Mouse (Mus musculus): Measurements from ENCODE around the gene Fbxl8. TPM values are rescaled to one million over a fixed set of nuclear protein-coding genes. Genes with fewer than 3 reads are reported as not detected.
"Not testable (repeated sequence)": the region's sequence is repeated elsewhere in the genome, so short reads cannot be mapped to it uniquely, and the experiment has no call there.

The Fbxl8 gene
- polyA plus RNA-seq (2017; shearing (Covaris generic)): 10 to 100 TPM; 16.5 to 27.6 TPM

DNA sequence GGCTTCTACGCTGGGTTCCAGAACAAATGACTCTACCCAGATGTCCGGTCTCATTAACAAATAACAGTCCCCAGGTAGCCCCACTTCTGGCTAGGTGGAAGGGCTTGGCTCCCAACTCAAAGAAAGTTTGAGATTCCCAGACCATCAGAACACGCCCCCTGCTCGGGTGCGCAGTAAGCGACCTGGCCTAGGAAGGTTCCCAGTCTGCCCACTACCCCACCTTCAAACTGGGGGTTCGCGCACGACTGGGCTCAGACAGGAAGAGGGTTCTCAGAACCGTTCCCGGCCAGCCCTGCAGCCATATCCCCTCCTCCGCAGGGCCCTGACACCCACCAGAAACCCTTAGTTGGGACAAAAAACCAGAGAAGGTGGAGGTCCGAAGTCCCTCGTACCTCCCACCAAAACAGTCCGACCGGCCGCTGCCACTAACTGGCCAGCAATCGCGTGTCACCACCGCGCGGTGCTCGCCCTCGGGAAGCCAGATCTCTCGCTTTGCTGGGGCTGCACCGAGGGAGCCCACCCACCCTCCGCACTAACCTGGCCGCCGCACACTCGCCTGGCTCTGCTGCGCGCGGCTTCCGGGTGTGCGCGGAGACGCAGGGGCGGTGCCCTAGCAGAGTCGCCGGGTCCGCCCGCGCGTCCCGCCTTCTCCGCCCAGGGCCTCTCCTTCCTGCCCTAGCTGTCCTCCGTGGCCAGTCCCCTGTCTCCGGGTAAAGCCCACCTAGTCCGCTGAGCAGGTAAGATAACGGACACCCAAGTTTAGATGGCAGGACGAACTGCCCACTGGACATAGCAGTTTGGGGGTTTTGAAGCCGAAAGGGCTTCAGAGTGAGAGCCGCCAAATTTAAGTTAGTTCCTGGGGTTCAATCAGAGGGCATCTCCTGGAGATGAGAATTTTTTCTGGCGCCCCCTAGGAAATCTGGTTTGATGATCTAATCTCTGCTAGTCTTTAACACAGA, at the start of gene Fbxl8, which contains the start of gene Tradd:
Gene Fbxl8, plus strand, starts transcription at position 625 of the 959 bp plus-strand sequence.
Gene Tradd, minus strand, starts transcription at position 586 of the 959 bp plus-strand sequence.
- peak; percentile 72 for ATAC-seq

DNA sequence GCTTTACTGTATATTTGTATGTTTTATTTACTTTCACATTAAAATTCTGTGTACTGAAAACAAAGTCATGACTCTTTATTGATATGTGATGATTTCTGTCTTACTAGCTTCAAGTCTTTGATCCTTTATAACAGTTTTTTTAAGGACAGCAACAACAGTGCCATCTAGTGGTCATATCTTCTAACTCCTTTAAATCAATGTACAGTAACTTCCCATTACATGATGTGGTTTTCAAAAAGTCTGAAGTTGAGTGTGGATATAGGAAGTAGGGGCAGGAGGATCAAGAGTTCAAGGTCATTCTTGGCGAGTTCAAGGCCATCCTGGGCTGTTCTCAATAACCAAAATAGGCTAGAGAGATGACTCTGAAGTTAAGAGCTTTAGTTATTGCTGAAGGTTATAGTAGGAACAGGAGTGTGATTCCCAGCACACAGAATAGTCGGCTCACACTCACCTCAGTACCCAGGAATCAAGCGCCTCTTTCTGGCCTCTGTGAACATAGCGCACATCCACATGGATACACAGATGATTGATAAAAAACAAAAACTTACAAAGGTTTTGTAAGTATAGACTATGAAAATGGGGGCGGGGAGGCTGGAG, 46.4 kb upstream of the Fbxl8 start:
- ATAC-seq: peak; percentile 83

GRCm38 (mm10) chr8:105223850-105224249, 40.6 kb upstream of the Fbxl8 start:
- no peak for ATAC-seq

DNA sequence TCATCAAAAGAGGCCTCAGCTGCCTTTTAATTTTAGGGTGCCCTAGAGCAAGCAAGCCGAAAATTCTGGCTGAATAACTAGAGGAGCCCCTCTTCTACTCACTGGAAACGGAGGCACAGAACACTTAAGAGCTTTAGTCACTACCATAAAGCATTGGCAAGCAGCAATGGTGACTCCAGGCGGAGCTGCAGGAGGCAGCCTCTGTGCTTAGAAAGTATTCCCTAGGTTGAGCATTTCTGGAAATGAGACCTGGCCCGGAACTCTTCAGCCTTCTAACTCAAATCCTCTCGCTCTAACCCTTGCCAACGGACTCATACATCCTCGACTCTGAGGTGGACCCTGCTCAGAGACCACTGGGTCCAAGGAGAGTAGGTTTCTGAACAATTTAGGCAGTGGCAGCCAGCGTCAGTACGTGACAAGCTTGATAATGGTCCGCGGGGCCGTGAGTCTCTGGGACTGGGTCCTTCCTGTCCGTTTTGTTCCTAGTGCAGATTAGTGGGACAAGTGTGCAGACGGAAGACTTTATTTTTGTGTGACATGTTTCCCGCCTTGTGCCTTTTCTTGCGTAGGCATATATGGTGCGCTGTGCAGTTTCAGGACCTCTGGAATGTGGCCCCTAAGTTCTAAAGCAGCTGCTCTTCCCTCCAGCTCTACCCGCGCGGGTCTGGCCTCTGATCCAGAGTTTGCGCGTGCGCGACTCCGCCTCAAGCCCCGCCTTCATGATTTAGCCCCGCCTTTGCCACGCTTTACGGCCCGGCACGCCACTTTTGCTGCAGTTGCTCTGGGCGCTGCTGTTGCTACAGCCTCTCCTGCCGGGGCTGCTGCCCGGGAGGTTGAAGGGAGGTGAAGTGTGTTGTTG, 39.8 kb upstream of the Fbxl8 start, which contains the start of gene D230025D16Rik:
Gene D230025D16Rik, plus strand, starts transcription at position 733 of the 859 bp plus-strand sequence.
- ATAC-seq: peak; percentile 92

DNA sequence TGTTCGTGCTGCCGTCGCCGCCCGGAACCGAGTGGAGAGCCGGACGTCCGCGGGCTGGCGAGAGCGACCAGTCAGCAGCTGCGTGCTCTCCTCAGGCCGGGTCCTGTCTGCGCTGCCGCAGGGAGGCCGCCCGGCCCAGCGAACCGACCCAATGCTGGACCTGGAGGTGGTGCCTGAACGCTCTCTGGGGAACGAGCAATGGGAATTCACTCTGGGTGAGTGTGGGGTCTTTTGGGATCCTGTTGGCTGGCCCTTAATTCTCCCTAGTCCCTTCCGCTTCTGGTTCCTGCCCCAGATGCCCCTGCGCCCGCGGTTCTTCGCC, 39.2 kb upstream of the Fbxl8 start:
- peak; percentile 54 for ATAC-seq

DNA sequence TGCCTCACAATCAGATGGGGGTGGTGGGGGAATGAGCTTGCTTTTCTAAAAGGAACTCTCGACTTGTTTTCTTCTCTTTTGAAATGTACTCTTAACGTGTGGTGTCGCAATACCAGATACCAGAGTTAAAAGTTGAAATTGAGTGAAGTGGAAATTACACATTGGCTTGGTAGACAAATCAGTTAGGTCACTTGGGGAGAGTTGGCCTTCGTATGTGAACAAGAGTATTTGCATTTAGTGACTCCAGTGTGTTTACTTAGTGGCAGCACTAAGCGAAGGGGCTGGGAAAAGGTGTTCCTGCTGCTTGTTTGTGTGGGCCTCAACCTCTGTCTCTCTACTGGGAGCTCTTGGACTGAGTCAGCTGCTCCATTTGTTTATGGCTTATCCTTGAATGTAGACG, 38.5 kb upstream of the Fbxl8 start:
- no peak for ATAC-seq

GRCm38 (mm10) chr8:105231503-105232320, 32.7 kb upstream of the Fbxl8 start:
- ATAC-seq: no peak

- not testable (repeated sequence) for ATAC-seq
These were observed 32.1 kb upstream of the Fbxl8 start for GRCm38 (mm10) chr8:105232321-105232693.

- ATAC-seq: no peak
These were observed 31.1 kb upstream of the Fbxl8 start for GRCm38 (mm10) chr8:105233126-105233935.

DNA sequence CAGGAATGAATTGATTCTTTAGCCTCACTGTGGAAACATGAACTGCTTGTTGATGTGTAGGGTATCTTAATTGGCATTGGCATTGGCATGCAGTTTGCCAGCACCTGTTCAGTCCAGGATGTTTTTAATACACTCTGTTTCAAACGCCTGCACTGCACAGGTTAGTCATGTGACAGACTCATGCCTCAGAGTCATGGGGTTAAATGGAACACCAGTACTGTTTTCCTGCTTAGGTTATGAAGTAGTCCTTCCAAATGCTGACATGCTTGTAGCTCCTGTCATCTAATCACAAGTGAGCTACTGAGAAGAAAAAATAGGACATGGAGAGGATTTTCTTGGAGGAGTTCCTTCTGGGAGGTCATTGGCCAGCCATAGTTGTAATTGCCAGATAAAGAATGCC, 29.2 kb upstream of the Fbxl8 start:
- ATAC-seq: no peak

- no peak for ATAC-seq
These were observed 26.9 kb upstream of the Fbxl8 start for GRCm38 (mm10) chr8:105237442-105238142.

- no peak for ATAC-seq
These were observed 23.4 kb upstream of the Fbxl8 start for GRCm38 (mm10) chr8:105241016-105241415.

GRCm38 (mm10) chr8:105251954-105252353, 12.5 kb upstream of the Fbxl8 start:
- no peak for ATAC-seq

DNA sequence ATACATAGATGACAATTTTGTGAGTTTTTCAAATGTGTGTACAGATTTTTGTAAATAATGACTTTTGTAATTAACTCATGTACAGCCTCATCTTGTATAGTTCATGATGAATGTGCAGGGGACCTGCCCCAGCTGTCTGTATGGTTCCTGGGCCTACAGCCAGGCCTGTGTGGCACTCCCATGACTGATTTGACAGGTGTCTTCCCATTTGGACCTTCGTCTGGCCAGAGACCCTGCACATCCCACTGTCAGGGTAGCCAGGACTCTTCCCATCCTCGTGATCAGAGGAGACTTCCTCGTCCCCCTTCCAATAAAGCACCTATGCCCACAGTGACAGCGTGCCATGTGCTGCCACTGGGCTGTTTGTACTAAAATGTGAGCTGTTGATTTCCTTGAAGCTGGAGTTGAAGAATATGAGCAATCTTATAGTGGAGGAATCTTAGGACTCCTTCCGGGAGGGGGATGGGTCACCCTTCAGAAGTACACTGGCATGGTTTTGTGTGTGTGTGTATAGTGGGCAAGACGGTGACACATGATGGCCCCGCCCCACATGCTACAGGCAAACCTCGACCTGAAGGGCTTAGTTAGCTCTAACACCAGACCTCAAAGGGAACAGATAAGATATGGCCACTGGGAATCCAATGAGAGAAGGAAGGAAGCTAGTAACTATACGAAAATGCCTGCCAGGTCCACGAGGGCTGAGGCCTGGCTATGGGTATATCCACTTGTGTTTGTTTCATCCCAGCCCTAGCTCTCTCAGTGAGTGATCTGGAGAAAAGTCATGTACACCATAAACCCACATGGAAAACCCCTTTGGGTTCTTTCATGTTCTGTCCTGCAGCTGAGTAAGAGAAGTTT, 11.5 kb upstream of the Fbxl8 start:
- no peak for ATAC-seq

DNA sequence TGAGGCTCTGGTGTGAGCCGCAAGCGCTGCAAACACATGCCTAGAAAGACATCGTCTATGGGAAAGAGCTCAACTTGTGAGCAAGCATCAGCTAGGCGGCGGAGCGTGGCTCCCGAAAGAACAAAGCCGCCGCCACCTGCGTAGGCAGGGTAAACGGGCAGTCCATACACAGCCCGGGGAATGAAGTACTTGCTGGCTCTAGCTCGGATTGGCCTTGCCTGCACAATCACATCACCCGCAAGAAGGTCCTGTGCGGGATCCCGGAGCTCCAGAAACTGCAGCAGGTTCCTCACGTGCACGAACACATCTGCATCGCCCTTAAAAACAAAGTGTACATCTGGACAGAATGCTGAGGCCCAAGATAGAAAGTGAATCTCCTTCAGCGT, 10.7 kb upstream of the Fbxl8 start:
- ATAC-seq: no peak

DNA sequence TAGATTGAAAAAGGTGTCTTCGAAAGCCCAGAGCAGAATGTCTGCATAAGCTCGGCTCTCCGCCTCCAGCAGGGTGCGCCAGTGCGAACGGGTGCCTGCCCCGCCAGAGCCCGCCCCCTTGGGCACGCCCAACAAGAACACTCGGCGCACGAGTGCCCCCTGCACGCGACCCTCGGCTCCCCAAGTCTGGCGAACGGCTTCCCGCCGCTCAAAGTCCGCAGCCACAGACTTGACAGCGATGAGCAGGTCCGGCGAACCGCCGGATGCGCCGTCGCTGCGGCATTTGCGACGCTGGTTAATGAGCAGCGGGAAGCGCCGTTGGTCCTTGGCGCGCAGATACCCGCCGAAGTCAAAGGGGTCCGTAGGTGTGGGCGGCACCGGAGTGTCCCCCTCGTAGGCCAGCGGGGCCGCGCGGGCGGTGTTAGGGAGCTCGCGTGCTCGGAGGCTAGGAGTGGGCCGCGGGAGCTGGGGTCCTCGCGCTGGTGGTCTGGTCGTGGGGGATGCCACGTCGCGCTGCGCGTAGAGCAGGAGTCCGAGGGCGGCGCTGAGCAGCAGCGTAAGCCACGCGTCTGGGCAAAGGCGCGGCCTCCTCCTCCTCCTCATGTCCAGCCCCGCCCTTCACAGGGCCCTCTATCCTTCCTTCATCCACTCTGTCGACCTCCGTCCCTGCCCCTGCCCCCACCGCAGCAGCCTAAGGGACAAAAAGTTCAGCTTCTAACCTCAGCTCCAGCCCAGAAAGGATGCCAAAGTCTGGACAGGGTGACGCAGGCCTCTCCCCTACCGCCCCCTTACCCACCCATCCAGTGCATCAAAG, 10.1 kb upstream of the Fbxl8 start:
- ATAC-seq: peak; percentile 88

DNA sequence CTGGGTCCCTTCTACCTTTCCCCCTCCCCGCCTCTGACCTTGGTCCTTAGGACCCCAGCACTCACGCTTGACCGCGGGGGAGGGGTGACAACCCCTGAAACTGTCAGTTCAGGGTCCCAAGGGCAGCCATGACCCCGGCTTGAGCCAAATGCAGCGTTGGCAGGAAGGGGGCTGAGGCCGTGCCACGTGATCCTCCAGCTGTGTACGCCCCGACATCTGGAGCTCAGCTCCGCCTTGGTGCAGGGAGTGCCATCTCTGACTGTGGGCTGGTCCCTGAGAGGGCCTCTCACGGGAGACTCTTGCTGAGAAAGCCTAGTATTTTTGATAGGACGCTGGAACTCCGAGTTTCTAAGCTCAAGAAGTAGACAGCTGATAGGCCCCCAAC, 9.5 kb upstream of the Fbxl8 start, which contains the start of gene B3gnt9:
Gene B3gnt9, minus strand, starts transcription at position 188 of the 385 bp plus-strand sequence.
- peak; percentile 51 for ATAC-seq

DNA sequence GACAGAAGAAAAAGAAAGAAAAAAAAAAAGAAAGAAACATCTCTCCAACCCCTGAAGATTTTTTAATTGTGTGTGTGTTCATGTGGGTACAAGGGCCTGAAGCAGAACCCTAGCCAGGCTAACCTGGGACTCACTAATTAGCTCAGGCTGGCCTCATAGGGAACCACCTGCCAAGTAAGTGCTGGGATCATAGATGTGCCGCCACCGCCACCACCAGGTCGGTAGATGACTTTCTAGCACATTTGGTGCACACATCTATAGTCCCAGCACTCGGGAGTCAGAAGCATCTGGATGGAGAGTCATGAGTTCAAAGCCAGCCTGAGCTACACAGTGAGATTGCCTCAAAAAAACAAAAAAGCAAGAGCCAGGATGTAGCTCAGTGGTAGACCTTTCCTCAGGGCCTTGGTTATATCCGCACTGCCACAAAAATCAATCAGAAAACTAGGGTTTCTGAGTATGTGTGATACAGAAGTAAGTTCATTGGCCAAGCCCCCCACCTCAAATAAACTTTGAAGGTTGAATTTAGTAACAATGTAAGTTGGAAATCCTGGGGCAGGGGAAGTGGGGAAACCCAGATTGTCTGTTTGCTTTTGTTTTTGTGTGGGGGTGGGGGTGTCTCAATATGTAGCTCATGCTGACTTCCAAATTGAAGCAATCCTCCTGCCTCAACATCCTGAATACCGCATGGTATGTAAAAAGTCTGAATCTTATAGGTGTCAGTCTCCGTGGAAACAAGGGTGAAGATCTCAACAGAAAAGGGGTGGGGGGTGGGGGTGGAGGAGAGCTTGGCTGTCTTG, 6.9 kb upstream of the Fbxl8 start:
- ATAC-seq: no peak

Data from CD4-positive, CD25-positive, alpha-beta regulatory T cell, adult 4 months (primary cell).